Mouse (Mus musculus): ENCODE data around the gene Lmf1.

The Lmf1 gene

DNA sequence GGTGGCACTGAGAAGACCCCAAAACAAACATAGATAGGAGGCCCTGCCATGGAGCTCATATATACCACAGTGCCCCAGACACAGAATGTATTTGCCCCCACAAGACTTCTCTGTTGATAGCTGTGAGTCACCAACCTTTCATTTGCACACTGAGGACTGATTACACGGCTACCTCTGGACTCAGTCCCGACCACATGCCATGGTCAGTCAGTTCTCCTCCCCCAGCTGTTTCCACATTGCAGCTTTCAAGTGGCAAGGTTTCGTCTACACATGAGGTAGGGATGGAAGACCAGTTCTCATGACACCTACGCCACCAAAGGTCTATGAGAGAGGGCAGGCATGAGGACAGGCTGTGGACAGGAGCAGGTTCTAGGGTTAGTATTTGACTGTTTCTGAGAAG, 132.3 kb downstream of the Lmf1 start:
- no peak for DNase-seq
